Mouse (Mus musculus): Measurements from ENCODE around the gene Cdc42ep1. TPM values are rescaled to one million over a fixed set of nuclear protein-coding genes. Genes with fewer than 3 reads are reported as not detected.
A peak's percentile ranks its signal among the peaks of the same experiment; 100 is the strongest.

Cdc42ep1 gene
- polyA plus RNA-seq, 1 experiment from 2014 or later = 37.9 TPM

GRCm38 (mm10) chr15:78816074-78816391, 26.4 kb upstream of the Cdc42ep1 start:
- no peak overlapping the region for H3K27ac ChIP-seq (ENCODE audit: low read depth, low read length)
- WGBS = 52% methylated on average over 6 of the region's 6 CpGs
- H3K9ac ChIP-seq (ENCODE audit: low read depth, low read length) = no peak overlapping the region

GRCm38 (mm10) chr15:78826213-78827204, 15.9 kb upstream of the Cdc42ep1 start:
- Histone ChIP-seq H3K9ac (ENCODE audit: low read depth, low read length) (no peak overlapping the region), H3K27ac (ENCODE audit: low read depth, low read length) (no peak overlapping the region)
- WGBS = 22% methylated on average over 28 of the region's 28 CpGs

More at GRCm38 (mm10) chr15:78816074-78816391, 26.4 kb upstream of the Cdc42ep1 start:
- H3K27me3 ChIP-seq (ENCODE audit: control insufficient read depth, insufficient read depth, low read length) = no peaks in the 10 kb centered on the region
- ATAC-seq (ENCODE audit: low FRiP score, low TSS enrichment) = no peak
- H3K9me3 ChIP-seq (ENCODE audit: control insufficient read depth, low read length) = no peaks in the 10 kb centered on the region
- H3K4me1 ChIP-seq (ENCODE audit: control insufficient read depth, insufficient read depth, low read length) = no peaks in the 10 kb centered on the region
- H3K36me3 ChIP-seq (ENCODE audit: control insufficient read depth, insufficient read depth, low read length) = no peaks in the 10 kb centered on the region
- H3K4me2 ChIP-seq (replicated peaks; ENCODE audit: low read depth, low read length) = no peak overlapping the region
- H3K4me3 ChIP-seq (ENCODE audit: low read length) = no peak overlapping the region

GRCm38 (mm10) chr15:78828315-78828714, 14.1 kb upstream of the Cdc42ep1 start:
- Histone ChIP-seq H3K9me3 (ENCODE audit: control insufficient read depth, low read length) (no peaks in the 10 kb centered on the region), H3K4me1 (ENCODE audit: control insufficient read depth, insufficient read depth, low read length) (peaks cover 31% of the 10 kb centered on the region), H3K27me3 (ENCODE audit: control insufficient read depth, insufficient read depth, low read length) (no peaks in the 10 kb centered on the region; the same call in 1 of the 2 replicates), H3K27ac (ENCODE audit: low read depth, low read length) (no peak overlapping the region), H3K4me3 (ENCODE audit: low read length) (no peak overlapping the region), H3K36me3 (ENCODE audit: control insufficient read depth, insufficient read depth, low read length) (no peaks in the 10 kb centered on the region), H3K4me2 (replicated peaks; ENCODE audit: low read depth, low read length) (no peak overlapping the region), H3K9ac (ENCODE audit: low read depth, low read length) (no peak overlapping the region)
- ATAC-seq (ENCODE audit: low FRiP score, low TSS enrichment) = no peak
- 20% methylated on average over 5 of the region's 5 CpGs for WGBS

More at GRCm38 (mm10) chr15:78826213-78827204, 15.9 kb upstream of the Cdc42ep1 start:
- Histone ChIP-seq H3K9me3 (ENCODE audit: control insufficient read depth, low read length) (no peaks in the 10 kb centered on the region), H3K4me2 (replicated peaks; ENCODE audit: low read depth, low read length) (no peak overlapping the region), H3K36me3 (ENCODE audit: control insufficient read depth, insufficient read depth, low read length) (no peaks in the 10 kb centered on the region), H3K27me3 (ENCODE audit: control insufficient read depth, insufficient read depth, low read length) (no peaks in the 10 kb centered on the region; the same call in 1 of the 2 replicates), H3K4me1 (ENCODE audit: control insufficient read depth, insufficient read depth, low read length) (peaks cover 14% of the 10 kb centered on the region), H3K4me3 (ENCODE audit: low read length) (no peak overlapping the region)
- ATAC-seq (ENCODE audit: low FRiP score, low TSS enrichment) = peak; percentile 74

GRCm38 (mm10) chr15:78829636-78830035, 12.8 kb upstream of the Cdc42ep1 start:
- 80% methylated on average over 1 of the region's 1 CpGs for WGBS
- Histone ChIP-seq H3K4me3 (ENCODE audit: low read length) (no peak overlapping the region), H3K9ac (ENCODE audit: low read depth, low read length) (no peak overlapping the region), H3K36me3 (ENCODE audit: control insufficient read depth, insufficient read depth, low read length) (no peaks in the 10 kb centered on the region), H3K27ac (ENCODE audit: low read depth, low read length) (no peak overlapping the region), H3K27me3 (ENCODE audit: control insufficient read depth, insufficient read depth, low read length) (no peaks in the 10 kb centered on the region; the same call in 1 of the 2 replicates), H3K4me1 (ENCODE audit: control insufficient read depth, insufficient read depth, low read length) (peaks cover 44% of the 10 kb centered on the region), H3K4me2 (replicated peaks; ENCODE audit: low read depth, low read length) (no peak overlapping the region), H3K9me3 (ENCODE audit: control insufficient read depth, low read length) (no peaks in the 10 kb centered on the region)
- no peak for ATAC-seq (ENCODE audit: low FRiP score, low TSS enrichment)

- Histone ChIP-seq H3K4me2 (replicated peaks; ENCODE audit: low read depth, low read length) (no peak overlapping the region), H3K36me3 (ENCODE audit: control insufficient read depth, insufficient read depth, low read length) (no peaks in the 10 kb centered on the region), H3K27ac (ENCODE audit: low read depth, low read length) (peak overlapping the region; percentile 87; the same call in 1 of the 2 replicates), H3K4me3 (ENCODE audit: low read length) (no peak overlapping the region), H3K4me1 (ENCODE audit: control insufficient read depth, insufficient read depth, low read length) (peaks cover 58% of the 10 kb centered on the region), H3K9me3 (ENCODE audit: control insufficient read depth, low read length) (no peaks in the 10 kb centered on the region), H3K9ac (ENCODE audit: low read depth, low read length) (no peak overlapping the region), H3K27me3 (ENCODE audit: control insufficient read depth, insufficient read depth, low read length) (no peaks in the 10 kb centered on the region; the same call in 1 of the 2 replicates)
- WGBS = 47% methylated on average over 10 of the region's 10 CpGs
- no peak for ATAC-seq (ENCODE audit: low FRiP score, low TSS enrichment)
These were observed 11.4 kb upstream of the Cdc42ep1 start for GRCm38 (mm10) chr15:78830742-78831719.

GRCm38 (mm10) chr15:78831720-78832657, 10.4 kb upstream of the Cdc42ep1 start:
- no peaks in the 10 kb centered on the region for H3K36me3 ChIP-seq (ENCODE audit: control insufficient read depth, insufficient read depth, low read length)
- H3K9me3 ChIP-seq (ENCODE audit: control insufficient read depth, low read length) = no peaks in the 10 kb centered on the region
- ATAC-seq (ENCODE audit: low FRiP score, low TSS enrichment) = peak; percentile 60
- peak overlapping the region; percentile 17; the same call in 1 of the 2 replicates for H3K4me2 ChIP-seq (replicated peaks; ENCODE audit: low read depth, low read length)
- H3K4me3 ChIP-seq (ENCODE audit: low read length) = no peak overlapping the region
- H3K27me3 ChIP-seq (ENCODE audit: control insufficient read depth, insufficient read depth, low read length) = no peaks in the 10 kb centered on the region; the same call in 1 of the 2 replicates
- H3K9ac ChIP-seq (ENCODE audit: low read depth, low read length) = peak overlapping the region; percentile 7; the same call in 1 of the 2 replicates
- 36% methylated on average over 18 of the region's 19 CpGs for WGBS
- peaks cover 59% of the 10 kb centered on the region for H3K4me1 ChIP-seq (ENCODE audit: control insufficient read depth, insufficient read depth, low read length)
- peak overlapping the region; percentile 87 for H3K27ac ChIP-seq (ENCODE audit: low read depth, low read length)

GRCm38 (mm10) chr15:78832701-78833123, 9.7 kb upstream of the Cdc42ep1 start:
- H3K9me3 ChIP-seq (ENCODE audit: control insufficient read depth, low read length) = no peaks in the 10 kb centered on the region
- peaks cover 58% of the 10 kb centered on the region for H3K4me1 ChIP-seq (ENCODE audit: control insufficient read depth, insufficient read depth, low read length)
- H3K36me3 ChIP-seq (ENCODE audit: control insufficient read depth, insufficient read depth, low read length) = no peaks in the 10 kb centered on the region
- peak; percentile 47 for ATAC-seq (ENCODE audit: low FRiP score, low TSS enrichment)
- H3K4me2 ChIP-seq (replicated peaks; ENCODE audit: low read depth, low read length) = peak overlapping the region; percentile 11; the same call in 1 of the 2 replicates
- WGBS = 20% methylated on average over 14 of the region's 14 CpGs
- H3K9ac ChIP-seq (ENCODE audit: low read depth, low read length) = peak overlapping the region; percentile 42; the same call in 1 of the 2 replicates
- H3K27me3 ChIP-seq (ENCODE audit: control insufficient read depth, insufficient read depth, low read length) = no peaks in the 10 kb centered on the region
- H3K4me3 ChIP-seq (ENCODE audit: low read length) = no peak overlapping the region
- peak overlapping the region; percentile 87 for H3K27ac ChIP-seq (ENCODE audit: low read depth, low read length)

- no peak overlapping the region for H3K4me2 ChIP-seq (replicated peaks; ENCODE audit: low read depth, low read length)
- no peak overlapping the region for H3K4me3 ChIP-seq (ENCODE audit: low read length)
- H3K27me3 ChIP-seq (ENCODE audit: control insufficient read depth, insufficient read depth, low read length) = no peaks in the 10 kb centered on the region
- H3K36me3 ChIP-seq (ENCODE audit: control insufficient read depth, insufficient read depth, low read length) = no peaks in the 10 kb centered on the region
- H3K4me1 ChIP-seq (ENCODE audit: control insufficient read depth, insufficient read depth, low read length) = peaks cover 58% of the 10 kb centered on the region
- ATAC-seq (ENCODE audit: low FRiP score, low TSS enrichment) = no peak
- H3K9ac ChIP-seq (ENCODE audit: low read depth, low read length) = no peak overlapping the region
- WGBS = 88% methylated on average over 3 of the region's 3 CpGs
- peak overlapping the region; percentile 87 for H3K27ac ChIP-seq (ENCODE audit: low read depth, low read length)
- H3K9me3 ChIP-seq (ENCODE audit: control insufficient read depth, low read length) = no peaks in the 10 kb centered on the region
These were observed 8.8 kb upstream of the Cdc42ep1 start for GRCm38 (mm10) chr15:78833582-78833981.
